Mouse (Mus musculus): ENCODE measurements around the gene Gk5. TPM values are rescaled to one million over a fixed set of nuclear protein-coding genes. Genes with fewer than 3 reads are reported as not detected.

Gene Gk5
- polyA plus RNA-seq, 1 experiment from 2014 or later, result 12.1 TPM

GRCm38 (mm10) chr9:96197806-96198205, 78.6 kb downstream of the Gk5 start:
- 47% methylated on average over 9 of the region's 9 CpGs for WGBS
- Histone ChIP-seq H3K9ac (ENCODE audit: low read length) (no peak overlapping the region; the same call in 1 of the 2 replicates), H3K36me3 (ENCODE audit: control insufficient read depth, insufficient read depth, low read length) (no peaks in the 10 kb centered on the region), H3K4me3 (replicated peaks; ENCODE audit: low read length) (peak overlapping the region; percentile 87), H3K27me3 (ENCODE audit: control insufficient read depth, insufficient read depth, low read length) (no peaks in the 10 kb centered on the region), H3K9me3 (replicated peaks; ENCODE audit: control insufficient read depth, low read length) (no peaks in the 10 kb centered on the region), H3K27ac (ENCODE audit: low read length) (no peak overlapping the region), H3K4me2 (ENCODE audit: low read depth, low read length) (peak overlapping the region; percentile 92), H3K4me1 (ENCODE audit: control insufficient read depth, insufficient read depth, low read length) (peaks cover 15% of the 10 kb centered on the region; the same call in 1 of the 2 replicates)
- ATAC-seq (ENCODE audit: insufficient read depth, low FRiP score), result no peak

GRCm38 (mm10) chr9:96203663-96204062, 84.5 kb downstream of the Gk5 start:
- Histone ChIP-seq H3K27ac (ENCODE audit: low read length) (no peak overlapping the region), H3K4me2 (ENCODE audit: low read depth, low read length) (no peak overlapping the region), H3K9ac (ENCODE audit: low read length) (no peak overlapping the region), H3K4me3 (replicated peaks; ENCODE audit: low read length) (no peak overlapping the region), H3K9me3 (replicated peaks; ENCODE audit: control insufficient read depth, low read length) (no peaks in the 10 kb centered on the region), H3K36me3 (ENCODE audit: control insufficient read depth, insufficient read depth, low read length) (no peaks in the 10 kb centered on the region), H3K4me1 (ENCODE audit: control insufficient read depth, insufficient read depth, low read length) (no peaks in the 10 kb centered on the region), H3K27me3 (ENCODE audit: control insufficient read depth, insufficient read depth, low read length) (no peaks in the 10 kb centered on the region)
- no peak for ATAC-seq (ENCODE audit: insufficient read depth, low FRiP score)
- 92% methylated on average over 3 of the region's 3 CpGs for WGBS

- Histone ChIP-seq H3K9me3 (replicated peaks; ENCODE audit: control insufficient read depth, low read length) (no peaks in the 10 kb centered on the region), H3K27me3 (ENCODE audit: control insufficient read depth, insufficient read depth, low read length) (no peaks in the 10 kb centered on the region), H3K4me2 (ENCODE audit: low read depth, low read length) (no peak overlapping the region), H3K9ac (ENCODE audit: low read length) (no peak overlapping the region), H3K36me3 (ENCODE audit: control insufficient read depth, insufficient read depth, low read length) (no peaks in the 10 kb centered on the region), H3K4me1 (ENCODE audit: control insufficient read depth, insufficient read depth, low read length) (no peaks in the 10 kb centered on the region), H3K27ac (ENCODE audit: low read length) (no peak overlapping the region), H3K4me3 (replicated peaks; ENCODE audit: low read length) (no peak overlapping the region)
- WGBS, result 79% methylated on average over 3 of the region's 3 CpGs
- ATAC-seq (ENCODE audit: insufficient read depth, low FRiP score), result no peak
Observed at GRCm38 (mm10) chr9:96207428-96207827, 88.3 kb downstream of the Gk5 start.

- WGBS, result 57% methylated on average over 3 of the region's 3 CpGs
- Histone ChIP-seq H3K9me3 (replicated peaks; ENCODE audit: control insufficient read depth, low read length) (no peaks in the 10 kb centered on the region), H3K27ac (ENCODE audit: low read length) (peak overlapping the region; percentile 15; the same call in 1 of the 2 replicates), H3K4me1 (ENCODE audit: control insufficient read depth, insufficient read depth, low read length) (no peaks in the 10 kb centered on the region), H3K4me3 (replicated peaks; ENCODE audit: low read length) (no peak overlapping the region), H3K27me3 (ENCODE audit: control insufficient read depth, insufficient read depth, low read length) (no peaks in the 10 kb centered on the region), H3K4me2 (ENCODE audit: low read depth, low read length) (no peak overlapping the region), H3K9ac (ENCODE audit: low read length) (no peak overlapping the region), H3K36me3 (ENCODE audit: control insufficient read depth, insufficient read depth, low read length) (no peaks in the 10 kb centered on the region)
- ATAC-seq (ENCODE audit: insufficient read depth, low FRiP score), result peak; percentile 60; the same call in 1 of the 2 replicates
Observed at GRCm38 (mm10) chr9:96213036-96213645, 94.0 kb downstream of the Gk5 start.

GRCm38 (mm10) chr9:96214171-96214570, 95.0 kb downstream of the Gk5 start:
- H3K27ac ChIP-seq (ENCODE audit: low read length), result no peak overlapping the region
- H3K9ac ChIP-seq (ENCODE audit: low read length), result no peak overlapping the region
- WGBS, result 94% methylated on average over 2 of the region's 2 CpGs
- no peaks in the 10 kb centered on the region for H3K9me3 ChIP-seq (replicated peaks; ENCODE audit: control insufficient read depth, low read length)
- H3K4me1 ChIP-seq (ENCODE audit: control insufficient read depth, insufficient read depth, low read length), result no peaks in the 10 kb centered on the region
- no peak overlapping the region for H3K4me3 ChIP-seq (replicated peaks; ENCODE audit: low read length)
- H3K4me2 ChIP-seq (ENCODE audit: low read depth, low read length), result no peak overlapping the region
- no peaks in the 10 kb centered on the region for H3K27me3 ChIP-seq (ENCODE audit: control insufficient read depth, insufficient read depth, low read length)
- H3K36me3 ChIP-seq (ENCODE audit: control insufficient read depth, insufficient read depth, low read length), result no peaks in the 10 kb centered on the region
- no peak for ATAC-seq (ENCODE audit: insufficient read depth, low FRiP score)

GRCm38 (mm10) chr9:96217299-96217698, 98.1 kb downstream of the Gk5 start:
- 93% methylated on average over 1 of the region's 1 CpGs for whole genome bisulfite sequencing
- no peak overlapping the region for H3K9ac ChIP-seq (ENCODE audit: low read length)
- ATAC-seq (ENCODE audit: insufficient read depth, low FRiP score), result no peak
- no peak overlapping the region for H3K4me3 ChIP-seq (replicated peaks; ENCODE audit: low read length)
- H3K27me3 ChIP-seq (ENCODE audit: control insufficient read depth, insufficient read depth, low read length), result no peaks in the 10 kb centered on the region
- no peaks in the 10 kb centered on the region for H3K4me1 ChIP-seq (ENCODE audit: control insufficient read depth, insufficient read depth, low read length)
- no peak overlapping the region for H3K4me2 ChIP-seq (ENCODE audit: low read depth, low read length)
- no peak overlapping the region for H3K27ac ChIP-seq (ENCODE audit: low read length)
- no peaks in the 10 kb centered on the region for H3K9me3 ChIP-seq (replicated peaks; ENCODE audit: control insufficient read depth, low read length)
- no peaks in the 10 kb centered on the region for H3K36me3 ChIP-seq (ENCODE audit: control insufficient read depth, insufficient read depth, low read length)

GRCm38 (mm10) chr9:96217799-96218198, 98.6 kb downstream of the Gk5 start:
- Histone ChIP-seq H3K27me3 (ENCODE audit: control insufficient read depth, insufficient read depth, low read length) (no peaks in the 10 kb centered on the region), H3K4me1 (ENCODE audit: control insufficient read depth, insufficient read depth, low read length) (no peaks in the 10 kb centered on the region), H3K4me3 (replicated peaks; ENCODE audit: low read length) (no peak overlapping the region), H3K9ac (ENCODE audit: low read length) (no peak overlapping the region), H3K36me3 (ENCODE audit: control insufficient read depth, insufficient read depth, low read length) (no peaks in the 10 kb centered on the region), H3K9me3 (replicated peaks; ENCODE audit: control insufficient read depth, low read length) (no peaks in the 10 kb centered on the region), H3K4me2 (ENCODE audit: low read depth, low read length) (no peak overlapping the region), H3K27ac (ENCODE audit: low read length) (no peak overlapping the region)
- ATAC-seq (ENCODE audit: insufficient read depth, low FRiP score), result no peak

GRCm38 (mm10) chr9:96219114-96219669, 100.0 kb downstream of the Gk5 start:
- no peak for ATAC-seq (ENCODE audit: insufficient read depth, low FRiP score)
- Histone ChIP-seq H3K4me3 (replicated peaks; ENCODE audit: low read length) (no peak overlapping the region), H3K27me3 (ENCODE audit: control insufficient read depth, insufficient read depth, low read length) (no peaks in the 10 kb centered on the region), H3K9me3 (replicated peaks; ENCODE audit: control insufficient read depth, low read length) (no peaks in the 10 kb centered on the region), H3K4me2 (ENCODE audit: low read depth, low read length) (no peak overlapping the region), H3K36me3 (ENCODE audit: control insufficient read depth, insufficient read depth, low read length) (no peaks in the 10 kb centered on the region), H3K4me1 (ENCODE audit: control insufficient read depth, insufficient read depth, low read length) (0 out of 2 replicates have a peak, but pooled peaks cover 4% of the 10 kb centered on the region), H3K27ac (ENCODE audit: low read length) (no peak overlapping the region), H3K9ac (ENCODE audit: low read length) (no peak overlapping the region)
- WGBS, result 59% methylated on average over 2 of the region's 2 CpGs

GRCm38 (mm10) chr9:96220419-96220818, 101.3 kb downstream of the Gk5 start:
- Histone ChIP-seq H3K4me1 (ENCODE audit: control insufficient read depth, insufficient read depth, low read length) (0 out of 2 replicates have a peak, but pooled peaks cover 4% of the 10 kb centered on the region), H3K4me3 (replicated peaks; ENCODE audit: low read length) (no peak overlapping the region), H3K9ac (ENCODE audit: low read length) (no peak overlapping the region), H3K4me2 (ENCODE audit: low read depth, low read length) (no peak overlapping the region), H3K27ac (ENCODE audit: low read length) (no peak overlapping the region), H3K9me3 (replicated peaks; ENCODE audit: control insufficient read depth, low read length) (no peaks in the 10 kb centered on the region), H3K27me3 (ENCODE audit: control insufficient read depth, insufficient read depth, low read length) (no peaks in the 10 kb centered on the region), H3K36me3 (ENCODE audit: control insufficient read depth, insufficient read depth, low read length) (no peaks in the 10 kb centered on the region)
- no peak for ATAC-seq (ENCODE audit: insufficient read depth, low FRiP score)
